Mouse (Mus musculus) T-helper 1 cell (primary cell): ENCODE data around the gene Zp3.

Experiments
- in situ Hi-C: fragments of 300-600 bp; cut with MboI, MseI; formaldehyde crosslinking; loops from one replicate; pipeline ENCODE4 v1.15.1; 2025; ENCODE audit warnings: high pct_unique_total_duplicates

Gene Zp3

GRCm38 (mm10) chr5:135960909-135961635 lies 18.8 kb upstream of the Zp3 start:
- in situ Hi-C loops = no loop called here

GRCm38 (mm10) chr5:135962125-135962491 lies 17.8 kb upstream of the Zp3 start:
- in situ Hi-C loops = no loop called here

GRCm38 (mm10) chr5:135962492-135963279 lies 17.2 kb upstream of the Zp3 start:
- in situ Hi-C loops = no loop called here

- in situ Hi-C loops = no loop called here
Measured at GRCm38 (mm10) chr5:135963280-135963627, 16.6 kb upstream of the Zp3 start.

GRCm38 (mm10) chr5:135965501-135965930 lies 14.4 kb upstream of the Zp3 start:
- in situ Hi-C loops = no loop called here

GRCm38 (mm10) chr5:135966866-135967265 lies 13.0 kb upstream of the Zp3 start:
- in situ Hi-C loops = no loop called here

GRCm38 (mm10) chr5:135968781-135969180 lies 11.1 kb upstream of the Zp3 start:
- in situ Hi-C loops = no loop called here

- in situ Hi-C loops = loop anchor here (5.0 kb wide), 1 partner anchor 77 kb away; no protein-coding TSS in a partner anchor
Measured at GRCm38 (mm10) chr5:135970247-135970646, 9.7 kb upstream of the Zp3 start.

- in situ Hi-C loops = loop anchor here (5.0 kb wide), 1 partner anchor 75 kb away; no protein-coding TSS in a partner anchor
Measured at GRCm38 (mm10) chr5:135971876-135972275, 8.0 kb upstream of the Zp3 start.

GRCm38 (mm10) chr5:135974365-135974764 lies 5.5 kb upstream of the Zp3 start, which contains the start of gene Ssc4d:
Ssc4d (minus strand) TSS chr5:135974531.
- in situ Hi-C loops = loop anchor here (5.0 kb wide), 1 partner anchor 73 kb away; no protein-coding TSS in a partner anchor

GRCm38 (mm10) chr5:135975893-135976668 lies 3.8 kb upstream of the Zp3 start:
- in situ Hi-C loops = no loop called here

- in situ Hi-C loops = no loop called here
Measured at GRCm38 (mm10) chr5:135979381-135979780, 518 bp upstream of the Zp3 start.

GRCm38 (mm10) chr5:135982398-135982797 lies 2.5 kb downstream of the Zp3 start:
- in situ Hi-C loops = no loop called here

- in situ Hi-C loops = no loop called here
Measured at GRCm38 (mm10) chr5:135984546-135985044, 4.7 kb downstream of the Zp3 start.

GRCm38 (mm10) chr5:135987248-135987647 lies 7.3 kb downstream of the Zp3 start:
- in situ Hi-C loops = no loop called here

- in situ Hi-C loops = no loop called here
Measured at GRCm38 (mm10) chr5:135990601-135991000, 10.7 kb downstream of the Zp3 start.

- in situ Hi-C loops = no loop called here
Measured at GRCm38 (mm10) chr5:135993381-135993965, 13.6 kb downstream of the Zp3 start.

GRCm38 (mm10) chr5:135994335-135994724 lies 14.4 kb downstream of the Zp3 start:
- in situ Hi-C loops = no loop called here

- in situ Hi-C loops = no loop called here
Measured at GRCm38 (mm10) chr5:135994725-135995687, 15.1 kb downstream of the Zp3 start, which contains the start of gene Dtx2. Dtx2 (plus strand) TSS chr5:135994800.

GRCm38 (mm10) chr5:135996162-135996561 lies 16.3 kb downstream of the Zp3 start:
- in situ Hi-C loops = no loop called here
